ENCODE assay signal across 10 mouse cellular contexts in the genomic region with DNA sequence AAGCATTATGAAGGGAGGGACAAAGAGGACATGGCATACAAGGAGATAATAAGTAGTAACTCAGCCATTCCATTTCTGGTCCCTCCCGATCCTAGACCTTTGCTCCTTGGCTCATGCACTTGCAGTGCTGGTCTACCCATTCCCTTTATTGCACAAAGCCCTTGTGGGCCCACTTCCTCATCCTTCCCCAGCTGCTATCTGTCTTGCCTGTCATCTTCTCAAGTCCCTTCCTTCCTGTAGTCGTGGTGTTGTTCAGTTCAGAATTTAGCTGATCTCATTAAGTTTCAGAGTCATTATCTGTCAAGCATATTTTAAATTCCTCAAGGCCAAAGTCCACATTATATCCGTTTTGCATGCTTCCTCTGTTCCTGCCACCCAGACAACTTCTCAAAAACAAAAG. TPM values are rescaled to one million over a fixed set of nuclear protein-coding genes. Genes with fewer than 3 reads are reported as not detected.
A peak's percentile ranks its signal among the peaks of the same experiment; 100 is the strongest.
DNase-seq lines count a peak whose midpoint lies in the region; ATAC-seq and TF ChIP-seq lines count a peak whose summit lies in the region.
"Had no signal": no experiment of that assay in that cellular context is flagged by ENCODE, and none has a peak within 500 bp of the region (broad histone marks: within the 10 kb centered on the region; RNA-seq: fewer than 3 reads in every experiment).

No protein-coding gene starts in this region.

- DNase-seq in A20 (ENCODE audit: low read depth, low spot score), result peak; percentile 57
- peak in 2 of 3 experiments; percentile 9 to 20 for DNase-seq in liver, embryonic 14.5 days (ENCODE audit: low read depth in 3 of 3, low spot score in 3 of 3)
- DNase-seq in left cerebral cortex, adult 2 months (ENCODE audit: extremely low spot score in 1 of 2, low spot score in 2 of 2), result no peak
- no peak for DNase-seq in layer of hippocampus, adult 9-11 months
- no peak for DNase-seq in urinary bladder, postnatal 14 days (ENCODE audit: low spot score)
- no peak for DNase-seq in testis, postnatal 10 days (ENCODE audit: low spot score)

- no peaks in the 10 kb centered on the region for H3K36me3 ChIP-seq in intestine, embryonic 15.5 days
- H3K36me3 ChIP-seq in liver, embryonic 14.5 days (replicated peaks; ENCODE audit: control insufficient read depth, insufficient read depth, low read depth), result no peaks in the 10 kb centered on the region
- H3K36me3 ChIP-seq: midbrain, embryonic 12.5 days had no signal

- no peak overlapping the region for H3K9ac ChIP-seq in intestine, embryonic 15.5 days
- H3K9ac ChIP-seq in liver, embryonic 14.5 days (replicated peaks), result no peak overlapping the region
- H3K9ac ChIP-seq: midbrain, embryonic 12.5 days had no signal

- no peaks in the 10 kb centered on the region for H3K27me3 ChIP-seq in intestine, embryonic 15.5 days (replicated peaks)
- no peaks in the 10 kb centered on the region for H3K27me3 ChIP-seq in liver, embryonic 14.5 days (ENCODE audit: control insufficient read depth, insufficient read depth, low read length)
- H3K27me3 ChIP-seq: midbrain, embryonic 12.5 days had no signal

- no peak overlapping the region for H3K4me2 ChIP-seq in intestine, embryonic 15.5 days (replicated peaks)
- no peak overlapping the region for H3K4me2 ChIP-seq in liver, embryonic 14.5 days (ENCODE audit: low read depth)
- H3K4me2 ChIP-seq: midbrain, embryonic 12.5 days had no signal

- H3K4me1 ChIP-seq in brown adipose tissue, adult 24 weeks (ENCODE audit: control insufficient read depth, insufficient read depth, insufficient read length, low read length), result peaks cover 6% of the 10 kb centered on the region; the same call in 1 of the 2 replicates
- peaks cover 8% of the 10 kb centered on the region for H3K4me1 ChIP-seq in intestine, embryonic 15.5 days (replicated peaks)
- H3K4me1 ChIP-seq in liver, embryonic 14.5 days (replicated peaks; ENCODE audit: control insufficient read depth in 2 of 2, insufficient read depth in 2 of 2, low read length in 1 of 2), result peaks cover 0 to 19% of the 10 kb centered on the region in 2 experiments; a peak in 2 of 4 replicates
- H3K4me1 ChIP-seq: midbrain, embryonic 12.5 days had no signal

- no peak for TF ChIP-seq CTCF in liver, embryonic 14.5 days (IDR thresholded peaks at IDR 0.05; ENCODE audit: low read depth)
- TF ChIP-seq CTCF in left cerebral cortex, adult 2 months (IDR thresholded peaks at IDR 0.05), result no peak

- intact Hi-C loops in left cerebral cortex, adult 2 months (cut with DNase I), result no loop called here

- no peaks in the 10 kb centered on the region for H3K9me3 ChIP-seq in intestine, embryonic 15.5 days
- no peaks in the 10 kb centered on the region for H3K9me3 ChIP-seq in liver, embryonic 14.5 days (ENCODE audit: control insufficient read depth, low read length)
- H3K9me3 ChIP-seq: midbrain, embryonic 12.5 days had no signal

- peak overlapping the region; percentile 49; the same call in 1 of the 2 replicates for H3K27ac ChIP-seq in brown adipose tissue, adult 24 weeks (replicated peaks; ENCODE audit: low read depth, low read length)
- peak overlapping the region; percentile 45; the same call in 1 of the 2 replicates for H3K27ac ChIP-seq in intestine, embryonic 15.5 days
- H3K27ac ChIP-seq in liver, embryonic 14.5 days, result no peak overlapping the region
- no peak overlapping the region for H3K27ac ChIP-seq in left cerebral cortex, adult 2 months
- H3K27ac ChIP-seq: midbrain, embryonic 12.5 days had no signal

- 12% methylated on average over 3 of the region's 3 CpGs for WGBS in intestine, embryonic 15.5 days
- 6% methylated on average over 3 of the region's 3 CpGs for WGBS in liver, embryonic 14.5 days (ENCODE audit: insufficient replicate concordance)

- peak; percentile 86 for ATAC-seq in intestine, embryonic 15.5 days
- ATAC-seq in liver, embryonic 14.5 days (ENCODE audit: insufficient read depth), result peak; percentile 62

- H3K4me3 ChIP-seq in brown adipose tissue, adult 24 weeks (ENCODE audit: insufficient read depth, low read depth, low read length), result no peak overlapping the region
- no peak overlapping the region for H3K4me3 ChIP-seq in intestine, embryonic 15.5 days (replicated peaks)
- no peak overlapping the region for H3K4me3 ChIP-seq in liver, embryonic 14.5 days (ENCODE audit: insufficient read depth in 1 of 2, low read depth in 2 of 2, low read length in 2 of 2)
- no peak overlapping the region for H3K4me3 ChIP-seq in left cerebral cortex, adult 2 months
- H3K4me3 ChIP-seq: erythroblast, embryonic 14.5 days; midbrain, embryonic 12.5 days had no signal

- TF ChIP-seq EP300 in liver, embryonic 14.5 days (IDR thresholded peaks at IDR 0.05; ENCODE audit: low read depth), result no peak

RNA-seq across cellular contexts. Expression of gene Dse, which starts 9.5 kb away (rescaled TPM):
- 5.7 and 8.3 TPM in 2 replicates for polyA plus RNA-seq in brown adipose tissue, adult 24 weeks (2012; ENCODE audit: insufficient read depth, insufficient read length, missing spikeins)
- 15.8 and 18.3 TPM in 2 replicates for polyA plus RNA-seq in intestine, embryonic 15.5 days (2015; fragmentation: Nextera tagmentation; extraction: Ambion mirVana)
- polyA plus RNA-seq in liver, embryonic 14.5 days (2012; rRNA removed), result 2.7 and 2.8 TPM in 2 replicates
- polyA plus RNA-seq in liver, embryonic 14.5 days (2014; fragmentation: Nextera tagmentation; extraction: Ambion mirVana), result 5.7 and 6.1 TPM in 2 replicates
- total RNA-seq in left cerebral cortex, adult 2 months (2021), result 1 to 10 TPM; 6.3 to 7.4 TPM
- polyA plus RNA-seq: erythroblast, embryonic 14.5 days had no signal

Comparison
In these comparisons a context has a peak if more than half of its experiments do, and no peak if none do; other contexts are left out.
1. DNase-seq: peak in A20 (single experiment) and liver, embryonic 14.5 days (2 of 3); none in left cerebral cortex, adult 2 months (0 of 2), layer of hippocampus, adult 9-11 months (single experiment), urinary bladder, postnatal 14 days (single experiment) and testis, postnatal 10 days (single experiment).
2. H3K27ac ChIP-seq: peak in brown adipose tissue, adult 24 weeks (single experiment) and intestine, embryonic 15.5 days (single experiment); none in liver, embryonic 14.5 days (single experiment) and left cerebral cortex, adult 2 months (single experiment).